Mouse (Mus musculus): Measurements from ENCODE around the gene Exoc4. TPM values are rescaled to one million over a fixed set of nuclear protein-coding genes. Genes with fewer than 3 reads are reported as not detected.

Gene Exoc4
- polyA plus RNA-seq, 1 experiment = 7.7 TPM

DNA sequence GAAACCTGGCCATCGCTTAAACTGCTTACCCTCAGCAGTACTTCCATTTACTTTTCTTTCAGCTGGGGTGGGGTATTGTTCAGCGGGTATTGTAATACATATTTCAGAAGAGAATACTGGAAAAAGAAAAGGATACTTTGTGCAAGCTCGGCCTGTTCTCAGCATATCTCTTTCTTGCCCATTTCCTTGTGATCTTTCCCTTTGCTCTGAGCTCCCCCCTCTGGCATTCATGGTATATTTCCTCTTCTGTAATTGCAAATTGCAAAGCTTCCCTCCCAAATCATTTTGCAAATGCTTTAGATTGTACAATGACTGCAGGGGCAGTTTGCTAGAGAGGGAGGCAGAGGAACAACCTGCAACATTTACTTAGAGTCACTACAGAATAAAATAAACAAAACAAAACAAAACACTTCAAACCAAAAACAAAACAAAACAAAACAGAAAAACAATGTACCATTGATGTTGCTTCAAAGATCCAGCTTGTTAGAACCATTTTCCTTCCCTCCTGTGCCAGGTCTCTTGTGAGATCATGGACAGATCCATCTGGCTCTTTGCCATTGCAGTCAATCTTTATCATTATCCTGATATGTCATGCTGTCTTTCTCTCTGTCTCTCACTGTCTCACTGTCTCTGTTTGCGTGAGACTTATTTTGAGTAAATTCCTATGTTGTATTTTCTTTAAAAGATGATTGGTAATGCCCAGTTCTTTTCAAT lies 156.8 kb downstream of the Exoc4 start:
- TF ChIP-seq GATA1 (IDR thresholded peaks at IDR 0.05; ENCODE audit: low read length) = no peak

GRCm38 (mm10) chr6:33409586-33409985 lies 160.7 kb downstream of the Exoc4 start:
- TF ChIP-seq GATA1 (IDR thresholded peaks at IDR 0.05; ENCODE audit: low read length) = no peak

DNA sequence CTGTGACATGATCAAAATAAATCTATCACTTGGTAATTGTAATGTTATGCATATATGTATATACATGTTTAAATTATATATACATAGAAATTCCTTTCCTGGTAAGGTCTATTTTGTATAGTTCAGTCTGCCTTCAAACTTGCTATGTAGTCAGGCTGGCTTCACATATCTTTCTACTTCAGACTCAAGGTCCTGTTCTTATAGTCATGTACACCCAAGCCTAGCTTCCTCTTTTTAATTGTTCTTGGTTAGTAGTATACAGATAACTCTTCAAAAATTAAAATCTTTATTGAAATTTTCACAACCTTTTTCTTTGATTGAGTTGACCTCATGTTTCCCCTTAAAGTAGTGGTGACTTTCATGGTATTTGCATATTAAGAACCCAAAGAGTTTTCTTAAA lies 176.1 kb downstream of the Exoc4 start:
- no peak for TF ChIP-seq GATA1 (IDR thresholded peaks at IDR 0.05; ENCODE audit: low read length)

GRCm38 (mm10) chr6:33431207-33431787 lies 182.4 kb downstream of the Exoc4 start:
- no peak for TF ChIP-seq GATA1 (IDR thresholded peaks at IDR 0.05; ENCODE audit: low read length)

- no peak for TF ChIP-seq GATA1 (IDR thresholded peaks at IDR 0.05; ENCODE audit: low read length)
Observed at GRCm38 (mm10) chr6:33440508-33440907, 191.6 kb downstream of the Exoc4 start.

DNA sequence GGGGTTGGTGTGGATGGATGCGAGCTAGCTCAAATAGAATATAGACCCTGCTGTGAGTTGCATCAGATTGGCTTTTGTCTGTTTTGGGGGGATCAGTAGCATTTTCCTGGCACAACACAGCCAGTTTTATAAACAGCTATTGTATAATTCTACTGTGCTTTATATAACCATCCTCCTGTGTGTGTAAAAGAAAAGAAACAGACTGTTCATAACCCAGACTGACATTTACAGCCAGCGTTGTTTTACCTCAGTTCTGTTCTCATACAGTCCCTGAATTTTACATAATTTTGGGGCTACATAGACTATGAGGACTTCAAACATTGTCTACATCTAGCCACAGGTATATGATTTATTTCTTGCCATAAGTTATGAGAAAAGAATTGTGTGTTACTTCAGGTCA lies 204.9 kb downstream of the Exoc4 start:
- no peak for TF ChIP-seq GATA1 (IDR thresholded peaks at IDR 0.05; ENCODE audit: low read length)

GRCm38 (mm10) chr6:33454354-33454753 lies 205.5 kb downstream of the Exoc4 start:
- TF ChIP-seq GATA1 (IDR thresholded peaks at IDR 0.05; ENCODE audit: low read length) = no peak

DNA sequence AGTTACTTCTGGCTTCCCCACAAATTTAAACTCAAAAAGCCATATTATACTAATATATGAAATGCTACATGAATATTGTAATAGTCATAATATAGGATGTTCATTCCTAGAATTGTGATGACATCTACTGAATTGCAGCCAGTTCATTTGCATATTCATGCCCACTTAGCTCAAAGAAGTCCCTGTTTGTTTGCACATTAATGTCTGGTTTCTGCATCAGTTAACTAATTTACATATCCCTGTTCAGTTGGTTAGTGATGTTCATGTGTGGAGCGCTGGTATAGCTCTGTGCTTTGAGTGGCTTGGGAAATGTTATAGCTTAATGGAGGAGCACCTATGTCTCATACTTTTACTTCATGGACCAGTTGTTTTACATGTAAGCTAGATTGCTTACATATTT lies 206.4 kb downstream of the Exoc4 start:
- TF ChIP-seq GATA1 (IDR thresholded peaks at IDR 0.05; ENCODE audit: low read length) = no peak

DNA sequence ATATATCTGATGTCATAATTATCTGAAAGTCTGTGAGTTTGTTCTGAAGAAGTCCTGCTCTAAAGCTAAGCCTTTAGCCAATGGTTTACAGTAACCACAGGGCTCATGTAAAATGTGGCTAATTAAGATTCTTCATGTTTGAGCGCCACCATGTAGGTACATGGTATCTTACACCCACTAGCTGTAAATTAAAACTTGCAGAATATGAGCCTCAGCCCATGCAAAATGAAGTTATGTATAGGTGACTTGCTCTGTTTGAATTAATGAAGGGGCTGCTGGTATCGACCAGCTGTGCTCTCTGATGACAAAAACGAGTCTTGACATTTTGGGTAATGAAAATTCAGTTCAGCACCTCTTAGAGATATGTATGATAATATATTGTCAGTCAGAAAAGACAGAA lies 216.0 kb downstream of the Exoc4 start:
- no peak for TF ChIP-seq GATA1 (IDR thresholded peaks at IDR 0.05; ENCODE audit: low read length)

- no peak for TF ChIP-seq GATA1 (IDR thresholded peaks at IDR 0.05; ENCODE audit: low read length)
Observed at GRCm38 (mm10) chr6:33465392-33465791, 216.5 kb downstream of the Exoc4 start.

GRCm38 (mm10) chr6:33466168-33466839 lies 217.4 kb downstream of the Exoc4 start:
- peak; percentile 36 for TF ChIP-seq GATA1 (IDR thresholded peaks at IDR 0.05; ENCODE audit: low read length)

- TF ChIP-seq GATA1 (IDR thresholded peaks at IDR 0.05; ENCODE audit: low read length) = no peak
Observed at GRCm38 (mm10) chr6:33468480-33468879, 219.6 kb downstream of the Exoc4 start.

DNA sequence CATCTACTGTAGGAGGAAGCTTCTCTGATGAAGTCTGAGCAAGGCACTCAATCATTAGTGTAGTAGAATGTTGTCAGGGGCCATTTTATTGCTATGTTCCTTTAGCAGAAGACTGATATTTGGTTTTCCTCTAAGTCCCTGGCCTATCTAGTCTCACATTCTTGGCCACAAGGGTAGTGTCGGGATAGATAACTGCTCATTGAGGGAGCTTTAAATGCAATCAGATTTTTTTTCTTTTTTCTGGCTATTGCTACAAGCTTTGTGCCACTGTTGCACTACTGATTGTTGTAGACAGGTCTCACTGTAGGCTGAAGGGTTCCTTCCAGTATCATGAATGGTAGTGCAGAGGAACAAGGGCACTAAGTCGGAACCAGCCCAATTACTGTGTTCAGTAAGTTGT lies 227.2 kb downstream of the Exoc4 start:
- no peak for TF ChIP-seq GATA1 (IDR thresholded peaks at IDR 0.05; ENCODE audit: low read length)

DNA sequence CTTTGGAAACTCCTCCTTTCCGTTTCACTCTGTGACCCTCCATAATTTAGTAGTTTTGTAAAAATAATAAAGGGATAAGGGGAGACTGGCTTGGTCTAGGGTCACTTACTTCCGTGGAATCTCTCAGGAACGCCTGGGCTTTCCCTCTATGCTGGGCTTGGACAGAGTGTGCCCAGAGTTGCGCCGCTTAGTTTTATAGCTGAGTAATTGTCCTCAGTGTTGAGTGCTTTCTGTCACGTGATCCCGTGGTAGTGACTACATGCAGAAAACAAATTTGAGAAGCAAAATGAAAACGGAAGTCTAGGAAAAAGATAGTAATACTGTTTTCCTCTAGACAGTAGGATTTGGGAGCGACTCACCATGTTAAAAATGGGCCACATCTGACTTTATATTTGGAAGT lies 235.7 kb downstream of the Exoc4 start:
- TF ChIP-seq GATA1 (IDR thresholded peaks at IDR 0.05; ENCODE audit: low read length) = no peak

DNA sequence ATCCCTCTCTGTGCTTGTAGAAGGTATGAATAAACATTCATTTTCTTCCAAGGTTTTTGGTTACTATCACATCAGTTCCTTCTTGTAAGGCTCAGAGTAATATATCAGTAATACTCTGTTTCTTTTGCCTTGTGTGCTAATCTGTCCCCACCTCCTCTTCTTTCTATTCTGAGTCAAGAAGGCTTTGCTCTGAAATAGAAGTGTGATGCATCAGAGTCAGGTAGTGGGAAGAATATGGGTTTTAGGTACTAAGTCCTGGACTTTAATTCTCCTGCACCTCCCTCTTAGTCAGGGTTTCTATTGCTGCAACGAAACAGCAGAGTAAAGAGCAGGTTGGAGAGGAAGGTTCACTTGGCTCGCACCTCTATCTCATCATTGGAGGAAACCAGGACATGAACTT lies 240.9 kb downstream of the Exoc4 start:
- TF ChIP-seq GATA1 (IDR thresholded peaks at IDR 0.05; ENCODE audit: low read length) = no peak

- TF ChIP-seq GATA1 (IDR thresholded peaks at IDR 0.05; ENCODE audit: low read length) = no peak
Observed at GRCm38 (mm10) chr6:33496141-33496855, 247.4 kb downstream of the Exoc4 start.

All from G1E-ER4 (cell line).